In the genomic region with DNA sequence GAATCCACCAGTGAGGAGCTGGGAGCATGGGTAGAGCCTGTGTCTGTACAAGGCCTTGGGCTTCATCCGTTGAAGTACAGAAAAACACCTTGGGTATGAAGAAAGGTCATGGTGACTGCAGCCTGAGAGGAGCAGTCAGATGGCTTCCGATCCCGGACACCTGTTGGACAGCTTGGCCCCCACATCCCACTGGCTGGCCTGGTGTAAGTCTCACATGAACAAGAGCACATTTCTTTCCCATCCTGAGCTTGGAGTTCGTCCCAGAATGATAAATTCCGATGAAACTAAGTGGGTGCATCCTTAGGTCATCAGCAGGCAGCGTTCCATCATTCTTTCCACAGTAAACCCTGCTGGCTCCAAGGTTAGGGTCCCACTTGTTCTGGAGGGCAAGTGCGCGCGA, we compare ENCODE assay signal across 17 mouse cellular contexts. TPM values are rescaled to one million over a fixed set of nuclear protein-coding genes. Genes with fewer than 3 reads are reported as not detected.
A peak's percentile ranks its signal among the peaks of the same experiment; 100 is the strongest.
DNase-seq lines count a peak whose midpoint lies in the region; ATAC-seq and TF ChIP-seq lines count a peak whose summit lies in the region.
"Had no signal": no experiment of that assay in that cellular context is flagged by ENCODE, and none has a peak within 500 bp of the region (broad histone marks: within the 10 kb centered on the region; RNA-seq: fewer than 3 reads in every experiment).

No protein-coding gene starts in this region.

- TF ChIP-seq CTCF in kidney, adult 2 months (conservative IDR thresholded peaks at IDR 0.05; ENCODE audit: insufficient read depth, insufficient read length, low read depth, low read length) = no peak
- no peak for TF ChIP-seq CTCF in stomach, postnatal 0 days (IDR thresholded peaks at IDR 0.05; ENCODE audit: low read depth)

- H3K27ac ChIP-seq in heart, embryonic 12.5 days (ENCODE audit: poor library complexity, severe bottlenecking) = peak overlapping the region; percentile 3; the same call in 1 of the 2 replicates
- H3K27ac ChIP-seq in heart, embryonic 11.5 days (ENCODE audit: low read depth, low read length) = no peak overlapping the region
- 0 out of 2 replicates have a peak overlapping the region, but pooled peaks have one; percentile 45 for H3K27ac ChIP-seq in kidney, embryonic 15.5 days
- H3K27ac ChIP-seq in kidney, adult 2 months (ENCODE audit: insufficient read depth, low read depth, low read length) = no peak overlapping the region
- H3K27ac ChIP-seq in stomach, embryonic 16.5 days (ENCODE audit: low read length) = 0 out of 2 replicates have a peak overlapping the region, but pooled peaks have one; percentile 11
- H3K27ac ChIP-seq in stomach, postnatal 0 days (replicated peaks) = no peak overlapping the region
- H3K27ac ChIP-seq: forebrain, embryonic 13.5 days; intestine, embryonic 15.5 days; liver, embryonic 15.5 days; midbrain, embryonic 12.5 days had no signal

- H3K9ac ChIP-seq in heart, embryonic 12.5 days = no peak overlapping the region
- no peak overlapping the region for H3K9ac ChIP-seq in heart, embryonic 11.5 days (ENCODE audit: low read depth, low read length)
- no peak overlapping the region for H3K9ac ChIP-seq in kidney, embryonic 15.5 days
- no peak overlapping the region for H3K9ac ChIP-seq in stomach, embryonic 16.5 days (ENCODE audit: low read length)
- no peak overlapping the region for H3K9ac ChIP-seq in stomach, postnatal 0 days (ENCODE audit: low read length)
- H3K9ac ChIP-seq: forebrain, embryonic 13.5 days; intestine, embryonic 15.5 days; liver, embryonic 15.5 days; midbrain, embryonic 12.5 days had no signal

- 50% methylated on average over 9 of the region's 9 CpGs for WGBS in heart, embryonic 12.5 days
- 68% methylated on average over 9 of the region's 9 CpGs for WGBS in heart, embryonic 11.5 days (ENCODE audit: insufficient replicate concordance)
- WGBS in kidney, embryonic 15.5 days = 65% methylated on average over 9 of the region's 9 CpGs
- 58% methylated on average over 9 of the region's 9 CpGs for WGBS in kidney, adult 2 months
- WGBS in stomach, embryonic 16.5 days = 46% methylated on average over 9 of the region's 9 CpGs
- 61% methylated on average over 9 of the region's 9 CpGs for WGBS in stomach, postnatal 0 days

- no peak overlapping the region for H3K4me2 ChIP-seq in heart, embryonic 12.5 days
- H3K4me2 ChIP-seq in heart, embryonic 11.5 days = no peak overlapping the region
- no peak overlapping the region for H3K4me2 ChIP-seq in kidney, embryonic 15.5 days
- H3K4me2 ChIP-seq in stomach, embryonic 16.5 days (ENCODE audit: low read depth, low read length) = no peak overlapping the region
- H3K4me2 ChIP-seq in stomach, postnatal 0 days (replicated peaks; ENCODE audit: low read depth) = no peak overlapping the region
- H3K4me2 ChIP-seq: forebrain, embryonic 13.5 days; intestine, embryonic 15.5 days; liver, embryonic 15.5 days; midbrain, embryonic 12.5 days had no signal

- no peak for ATAC-seq in heart, embryonic 12.5 days (ENCODE audit: insufficient number of reproducible peaks, low FRiP score)
- ATAC-seq in heart, embryonic 11.5 days (replicated peaks; ENCODE audit: insufficient number of reproducible peaks, low FRiP score, low TSS enrichment) = no peak
- ATAC-seq in kidney, embryonic 15.5 days (replicated peaks; ENCODE audit: low FRiP score) = no peak
- ATAC-seq in stomach, embryonic 16.5 days (ENCODE audit: insufficient read depth, low FRiP score) = no peak
- no peak for ATAC-seq in stomach, postnatal 0 days (ENCODE audit: low FRiP score, low TSS enrichment)
- ATAC-seq: forebrain, embryonic 13.5 days; hindbrain, embryonic 16.5 days; intestine, embryonic 15.5 days had no signal

- H3K36me3 ChIP-seq in heart, embryonic 12.5 days = no peaks in the 10 kb centered on the region
- no peaks in the 10 kb centered on the region for H3K36me3 ChIP-seq in heart, embryonic 11.5 days (ENCODE audit: control insufficient read depth, insufficient read depth, low read length)
- H3K36me3 ChIP-seq in kidney, embryonic 15.5 days = no peaks in the 10 kb centered on the region
- no peaks in the 10 kb centered on the region for H3K36me3 ChIP-seq in kidney, adult 2 months (ENCODE audit: control insufficient read depth, insufficient read depth, low read length)
- H3K36me3 ChIP-seq in stomach, embryonic 16.5 days (ENCODE audit: control insufficient read depth, insufficient read depth, low read length) = no peaks in the 10 kb centered on the region
- H3K36me3 ChIP-seq in stomach, postnatal 0 days (ENCODE audit: control insufficient read depth, insufficient read depth, low read length) = no peaks in the 10 kb centered on the region
- H3K36me3 ChIP-seq: hindbrain, embryonic 10.5 days; intestine, embryonic 15.5 days; liver, embryonic 15.5 days; midbrain, embryonic 12.5 days had no signal

- no peaks in the 10 kb centered on the region for H3K9me3 ChIP-seq in heart, embryonic 12.5 days (replicated peaks)
- no peaks in the 10 kb centered on the region for H3K9me3 ChIP-seq in heart, embryonic 11.5 days (replicated peaks; ENCODE audit: control insufficient read depth, low read length)
- no peaks in the 10 kb centered on the region for H3K9me3 ChIP-seq in kidney, embryonic 15.5 days (replicated peaks)
- H3K9me3 ChIP-seq in stomach, embryonic 16.5 days (replicated peaks; ENCODE audit: control insufficient read depth, low read length) = no peaks in the 10 kb centered on the region
- no peaks in the 10 kb centered on the region for H3K9me3 ChIP-seq in stomach, postnatal 0 days (ENCODE audit: control insufficient read depth, low read length)
- H3K9me3 ChIP-seq: forebrain, embryonic 13.5 days; hindbrain, embryonic 10.5 days; intestine, embryonic 15.5 days; liver, embryonic 15.5 days; midbrain, embryonic 12.5 days had no signal

- no peak overlapping the region for H3K4me3 ChIP-seq in heart, embryonic 12.5 days
- H3K4me3 ChIP-seq in heart, embryonic 11.5 days (ENCODE audit: low read depth, low read length) = no peak overlapping the region
- H3K4me3 ChIP-seq in kidney, embryonic 15.5 days (replicated peaks) = no peak overlapping the region
- H3K4me3 ChIP-seq in kidney, adult 2 months (ENCODE audit: insufficient read depth, low read depth, low read length) = no peak overlapping the region
- H3K4me3 ChIP-seq in stomach, embryonic 16.5 days (replicated peaks; ENCODE audit: low read length) = no peak overlapping the region
- no peak overlapping the region for H3K4me3 ChIP-seq in stomach, postnatal 0 days (ENCODE audit: low read depth, low read length)
- H3K4me3 ChIP-seq: forebrain, embryonic 13.5 days; hindbrain, embryonic 10.5 days; intestine, embryonic 15.5 days; liver, embryonic 15.5 days; midbrain, embryonic 12.5 days had no signal

- no peak for TF ChIP-seq POLR2A in kidney, adult 2 months (IDR thresholded peaks at IDR 0.05; ENCODE audit: low read depth, low read length)

- TF ChIP-seq EP300 in stomach, postnatal 0 days (optimal IDR thresholded peaks at IDR 0.05) = no peak

- H3K27me3 ChIP-seq in heart, embryonic 12.5 days (replicated peaks) = no peaks in the 10 kb centered on the region
- H3K27me3 ChIP-seq in heart, embryonic 11.5 days (ENCODE audit: control insufficient read depth, insufficient read depth, low read length) = no peaks in the 10 kb centered on the region
- no peaks in the 10 kb centered on the region for H3K27me3 ChIP-seq in kidney, embryonic 15.5 days
- H3K27me3 ChIP-seq in kidney, adult 2 months (replicated peaks; ENCODE audit: control insufficient read depth, insufficient read depth, low read length) = no peaks in the 10 kb centered on the region
- no peaks in the 10 kb centered on the region for H3K27me3 ChIP-seq in stomach, embryonic 16.5 days (ENCODE audit: control insufficient read depth, insufficient read depth, low read length)
- no peaks in the 10 kb centered on the region for H3K27me3 ChIP-seq in stomach, postnatal 0 days (ENCODE audit: control insufficient read depth, insufficient read depth, low read length)
- H3K27me3 ChIP-seq: intestine, embryonic 15.5 days had no signal

- no peak for DNase-seq in kidney, adult 2 months
- no peak for DNase-seq in stomach, postnatal 0 days (ENCODE audit: low spot score)
- no peak for DNase-seq in testis, postnatal 10 days (ENCODE audit: low spot score)
- DNase-seq: cerebellum, adult 8-10 months; cerebellum, postnatal 36 days; kidney, postnatal 36 days; lung, postnatal 14 days had no signal

- peaks cover 72% of the 10 kb centered on the region for H3K4me1 ChIP-seq in heart, embryonic 12.5 days (replicated peaks)
- peaks cover 48% of the 10 kb centered on the region for H3K4me1 ChIP-seq in heart, embryonic 11.5 days (ENCODE audit: control insufficient read depth, insufficient read depth, low read length)
- peaks cover 60% of the 10 kb centered on the region for H3K4me1 ChIP-seq in kidney, embryonic 15.5 days
- H3K4me1 ChIP-seq in kidney, adult 2 months (ENCODE audit: control insufficient read depth, insufficient read depth, low read length) = peaks cover 18% of the 10 kb centered on the region
- H3K4me1 ChIP-seq in stomach, embryonic 16.5 days (ENCODE audit: control insufficient read depth, insufficient read depth, low read length) = peaks cover 48% of the 10 kb centered on the region
- peaks cover 23% of the 10 kb centered on the region for H3K4me1 ChIP-seq in stomach, postnatal 0 days (replicated peaks; ENCODE audit: control insufficient read depth, insufficient read depth)

RNA-seq across cellular contexts. Expression of a gene that starts 13.8 kb away (rescaled TPM):
- 27.8 and 29.9 TPM in 2 replicates for polyA plus RNA-seq in heart, embryonic 12.5 days (2016; fragmentation: Nextera tagmentation; extraction: Ambion mirVana)
- 21.3 and 25.6 TPM in 2 replicates for polyA plus RNA-seq in heart, embryonic 11.5 days (2014; fragmentation: Nextera tagmentation; extraction: Ambion mirVana)
- 18.0 and 20.8 TPM in 2 replicates for polyA plus RNA-seq in kidney, embryonic 15.5 days (2015; fragmentation: Nextera tagmentation; extraction: Ambion mirVana)
- 10.1 and 11.3 TPM in 2 replicates for polyA plus RNA-seq in kidney, adult 2 months (2012; rRNA removed)
- polyA plus RNA-seq in stomach, embryonic 16.5 days (2015; fragmentation: Nextera tagmentation; extraction: Ambion mirVana) = 34.8 and 40.9 TPM in 2 replicates
- polyA plus RNA-seq in stomach, postnatal 0 days (2015; fragmentation: Nextera tagmentation; extraction: Ambion mirVana) = 59.5 and 62.2 TPM in 2 replicates

RNA-seq across cellular contexts. Expression of a gene that starts 25.7 kb away (rescaled TPM):
- 34.3 and 35.3 TPM in 2 replicates for polyA plus RNA-seq in heart, embryonic 12.5 days (2016; fragmentation: Nextera tagmentation; extraction: Ambion mirVana)
- 7.9 and 11.6 TPM in 2 replicates for polyA plus RNA-seq in heart, embryonic 11.5 days (2014; fragmentation: Nextera tagmentation; extraction: Ambion mirVana)
- 55.0 and 59.3 TPM in 2 replicates for polyA plus RNA-seq in kidney, embryonic 15.5 days (2015; fragmentation: Nextera tagmentation; extraction: Ambion mirVana)
- 8.5 and 10.1 TPM in 2 replicates for polyA plus RNA-seq in kidney, adult 2 months (2012; rRNA removed)
- polyA plus RNA-seq in stomach, embryonic 16.5 days (2015; fragmentation: Nextera tagmentation; extraction: Ambion mirVana) = 43.4 and 43.9 TPM in 2 replicates
- polyA plus RNA-seq in stomach, postnatal 0 days (2015; fragmentation: Nextera tagmentation; extraction: Ambion mirVana) = 12.0 and 12.4 TPM in 2 replicates

RNA-seq across cellular contexts. Expression of a gene that starts 42.9 kb away (rescaled TPM):
- polyA plus RNA-seq in heart, embryonic 12.5 days (2016; fragmentation: Nextera tagmentation; extraction: Ambion mirVana) = 285 and 293 TPM in 2 replicates
- polyA plus RNA-seq in heart, embryonic 11.5 days (2014; fragmentation: Nextera tagmentation; extraction: Ambion mirVana) = 300 and 340 TPM in 2 replicates
- polyA plus RNA-seq in kidney, embryonic 15.5 days (2015; fragmentation: Nextera tagmentation; extraction: Ambion mirVana) = 365 and 368 TPM in 2 replicates
- polyA plus RNA-seq in kidney, adult 2 months (2012; rRNA removed) = 375 and 474 TPM in 2 replicates
- 288 and 309 TPM in 2 replicates for polyA plus RNA-seq in stomach, embryonic 16.5 days (2015; fragmentation: Nextera tagmentation; extraction: Ambion mirVana)
- 292 and 304 TPM in 2 replicates for polyA plus RNA-seq in stomach, postnatal 0 days (2015; fragmentation: Nextera tagmentation; extraction: Ambion mirVana)

Comparison
In these comparisons a context has a peak if more than half of its experiments do, and no peak if none do; other contexts are left out.
1. H3K27ac ChIP-seq: peak in heart, embryonic 12.5 days (single experiment), kidney, embryonic 15.5 days (single experiment) and stomach, embryonic 16.5 days (single experiment); none in heart, embryonic 11.5 days (single experiment), kidney, adult 2 months (single experiment) and stomach, postnatal 0 days (single experiment).